Mouse (Mus musculus) adipocyte (in vitro differentiated cells): ENCODE results near the gene Fv1.

Experiments used
- DNase-seq: peaks from one replicate; pipeline ENCODE4 v3.0.0-alpha.2; 2016; ENCODE audit warnings: low spot score

The Fv1 gene

DNA sequence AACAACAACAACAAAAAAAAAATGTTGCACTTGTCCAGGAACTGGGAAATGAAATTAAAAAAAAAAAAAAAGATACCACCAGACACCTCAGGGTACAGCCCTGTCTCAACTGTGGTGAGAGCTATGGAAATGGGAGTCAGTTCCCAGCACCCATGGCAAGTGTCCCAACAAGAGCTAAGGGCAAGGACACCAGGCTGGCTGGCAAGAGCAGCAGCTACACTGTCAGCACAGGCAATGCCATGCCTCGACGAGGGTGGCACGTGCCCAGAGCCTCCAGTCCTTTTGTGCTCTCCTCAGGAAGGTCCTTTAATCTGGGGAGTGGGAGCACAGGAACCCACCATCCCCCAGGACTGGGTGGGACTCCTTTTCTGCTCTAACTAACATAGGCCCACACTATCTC lies 15.4 kb downstream of the Fv1 start:
- DNase-seq = peak; percentile 79

DNA sequence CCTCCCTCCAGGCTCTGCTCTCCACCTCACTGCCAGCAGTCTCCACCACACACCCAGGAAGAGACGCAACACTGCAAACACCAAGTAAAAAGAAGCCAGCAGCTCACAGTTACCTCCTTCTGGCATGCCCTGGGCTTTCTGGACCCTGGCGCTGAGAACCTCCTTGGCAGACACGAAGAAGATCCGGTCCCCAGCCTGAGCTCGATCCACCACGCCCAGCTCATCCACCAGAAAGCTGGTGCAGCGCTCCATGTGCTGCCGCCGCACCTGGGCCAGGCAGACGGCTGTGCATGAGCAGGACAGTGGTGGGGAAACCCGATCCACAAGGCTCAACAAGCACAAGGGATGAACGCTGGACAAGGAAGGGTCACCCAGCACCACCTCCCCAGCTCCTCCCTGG lies 17.4 kb downstream of the Fv1 start:
- no peak for DNase-seq

DNA sequence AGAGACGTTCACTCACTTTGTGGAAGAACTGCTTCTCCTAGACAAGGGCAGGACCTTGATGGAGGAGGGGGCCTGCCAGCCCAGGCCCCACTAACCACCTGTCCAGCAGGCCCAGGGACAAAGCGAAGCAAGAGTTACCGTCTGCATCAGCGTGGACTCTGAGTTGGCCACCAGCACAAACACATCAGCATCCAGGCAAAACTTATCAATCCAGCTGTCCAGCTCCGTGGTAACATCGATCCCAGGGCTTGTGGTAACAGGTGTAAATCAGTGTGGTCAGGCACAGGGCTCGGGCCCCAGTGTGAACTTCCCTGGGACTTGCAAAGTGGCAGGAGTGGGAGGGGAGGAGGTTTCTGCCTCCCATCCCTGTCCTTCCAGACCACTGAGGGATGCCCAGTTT lies 18.5 kb downstream of the Fv1 start:
- DNase-seq = no peak

DNA sequence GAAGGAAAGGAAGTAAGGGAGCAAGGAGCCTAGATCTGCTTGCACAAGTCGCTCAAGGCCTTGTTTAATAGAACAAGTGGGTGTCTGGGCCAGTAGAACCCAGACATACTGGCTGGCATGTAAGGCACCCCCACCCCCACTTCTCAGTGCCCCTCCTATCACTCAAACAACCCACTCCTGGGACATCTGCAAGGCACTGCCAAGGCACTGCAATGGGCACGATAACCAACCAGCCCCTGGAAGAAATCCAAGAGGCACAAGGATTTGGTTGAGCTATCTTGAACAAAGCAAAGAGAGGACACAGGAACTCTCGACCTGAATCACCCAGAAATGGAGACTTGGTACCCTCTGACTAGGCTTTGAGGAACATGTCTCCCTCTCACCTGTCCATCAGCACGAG lies 19.5 kb downstream of the Fv1 start:
- no peak for DNase-seq

DNA sequence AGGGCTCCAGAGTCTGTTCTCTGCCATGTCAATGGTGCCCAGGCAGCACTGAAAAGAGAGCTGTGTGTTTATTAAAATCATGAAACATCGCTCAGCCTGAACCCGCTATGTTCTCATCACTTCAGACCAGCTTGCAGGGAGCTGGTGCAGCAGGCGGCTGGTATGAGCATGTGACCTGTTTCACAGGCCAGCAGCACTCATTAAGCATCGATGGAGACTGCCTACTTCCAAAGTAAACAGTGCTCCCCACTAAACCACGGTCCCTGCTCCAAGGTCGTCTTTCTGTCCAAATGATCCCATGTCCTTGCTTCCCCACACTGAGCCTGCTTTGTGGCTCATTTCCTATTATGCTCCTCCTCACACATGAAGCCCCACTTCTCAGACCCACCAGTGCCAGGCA lies 21.6 kb downstream of the Fv1 start:
- no peak for DNase-seq

DNA sequence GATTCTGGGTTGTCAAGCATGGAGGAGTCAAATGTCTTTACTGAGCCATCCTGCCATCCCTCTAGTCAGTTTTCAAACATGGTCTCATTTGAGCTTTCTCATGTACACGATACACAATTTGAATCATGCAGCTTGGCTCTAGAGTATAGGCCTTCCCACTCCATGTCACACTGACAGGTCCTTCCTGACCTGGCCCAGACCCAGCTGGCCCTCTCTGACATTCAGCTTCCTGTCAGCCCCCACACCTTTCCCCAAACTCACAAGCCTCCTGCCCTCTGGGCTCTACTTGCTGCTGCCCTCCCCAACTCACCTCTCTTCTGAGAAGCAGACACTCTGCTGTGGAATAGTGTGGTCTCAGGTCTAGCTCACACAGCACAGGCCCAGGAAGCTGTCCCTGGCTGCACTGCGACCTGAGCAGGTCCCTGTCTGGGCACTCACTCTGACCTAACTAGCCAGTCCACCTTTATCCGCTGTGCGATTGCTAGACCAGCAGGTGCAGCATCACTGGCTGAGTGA lies 27.1 kb downstream of the Fv1 start:
- DNase-seq = no peak

DNA sequence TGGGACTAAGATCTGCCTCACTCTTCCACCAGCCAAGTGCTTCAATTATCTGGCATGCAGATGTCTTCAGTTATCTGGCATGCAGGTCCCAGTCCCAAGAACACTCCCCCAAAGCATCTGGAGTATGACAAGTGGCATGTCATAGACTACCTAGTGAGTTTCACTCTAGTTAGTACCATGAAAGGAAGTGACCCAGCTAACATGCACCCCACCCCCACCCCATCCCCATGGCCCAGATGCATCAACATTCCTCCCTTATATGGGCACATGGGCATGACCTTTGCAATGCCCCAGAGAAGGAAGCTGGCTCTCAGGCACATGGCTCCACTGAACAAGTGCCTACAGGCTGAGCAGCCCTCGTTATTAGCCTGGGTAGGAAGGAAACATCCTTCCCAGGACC lies 27.6 kb downstream of the Fv1 start:
- DNase-seq = no peak

DNA sequence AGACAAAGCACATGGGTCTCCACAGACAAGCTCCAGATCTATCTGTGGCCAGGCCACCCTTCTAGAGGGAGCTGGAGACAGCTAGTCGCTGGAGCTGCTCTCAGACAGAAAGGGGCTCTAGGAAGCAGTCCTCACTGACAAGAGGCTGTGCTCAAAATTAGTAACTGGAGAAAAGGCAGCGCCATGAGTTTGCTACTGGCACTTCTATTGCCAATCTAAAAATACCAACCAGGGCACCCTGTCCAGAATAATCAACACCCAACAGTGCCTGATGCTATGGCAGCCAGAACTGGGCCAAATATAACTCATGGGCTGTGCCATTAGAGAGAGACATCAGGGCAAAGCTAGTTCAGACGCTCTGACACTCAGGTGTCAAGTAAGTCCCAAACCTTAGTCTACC lies 28.6 kb downstream of the Fv1 start:
- no peak for DNase-seq

DNA sequence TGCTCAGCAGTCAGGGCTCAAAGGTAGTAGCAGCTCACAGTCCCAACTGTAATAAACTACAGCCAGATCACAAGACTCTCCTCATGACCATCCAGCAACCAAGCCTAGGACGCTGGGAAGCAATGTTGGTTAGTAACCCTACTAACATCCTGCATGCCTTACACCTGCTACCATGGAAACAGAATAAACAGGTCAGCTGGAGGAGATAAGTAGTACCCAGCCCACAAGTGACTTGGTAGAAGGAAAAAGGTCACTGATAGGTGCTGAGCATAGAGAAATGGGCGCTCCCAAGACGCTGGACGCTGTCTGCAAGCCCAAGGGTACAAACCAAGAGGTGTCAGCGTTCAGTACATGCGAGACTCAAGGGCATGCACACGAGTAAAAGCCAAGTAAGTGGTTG lies 31.7 kb downstream of the Fv1 start:
- no peak for DNase-seq

DNA sequence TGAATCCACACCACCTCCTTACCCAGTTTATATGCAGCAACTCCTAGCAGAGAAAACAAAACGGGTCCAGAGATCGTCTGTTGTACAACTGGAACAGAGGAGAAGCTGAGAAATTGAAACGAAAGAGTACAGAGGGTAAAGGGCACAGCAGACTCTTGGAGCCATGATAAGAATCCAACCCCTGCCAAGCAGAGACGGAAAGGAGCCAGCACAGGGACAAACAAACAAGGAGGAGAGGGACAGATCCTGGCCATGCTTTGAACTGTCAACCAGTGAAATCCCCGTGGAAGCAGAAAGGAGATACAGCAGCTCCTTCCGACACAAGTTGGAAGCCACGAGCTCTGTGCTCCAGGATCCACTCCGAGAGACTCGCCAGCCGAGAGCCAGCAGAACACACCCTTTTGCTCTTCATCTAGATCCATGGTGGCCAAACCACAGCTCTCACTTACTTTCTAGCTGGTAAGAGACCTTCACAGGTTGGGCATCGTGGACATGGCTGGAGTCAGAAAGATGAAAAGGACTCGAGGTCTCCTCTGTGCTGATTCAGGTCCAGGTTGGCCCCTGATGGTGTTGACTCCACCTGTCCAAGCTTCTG lies 34.2 kb downstream of the Fv1 start:
- peak; percentile 85 for DNase-seq

DNA sequence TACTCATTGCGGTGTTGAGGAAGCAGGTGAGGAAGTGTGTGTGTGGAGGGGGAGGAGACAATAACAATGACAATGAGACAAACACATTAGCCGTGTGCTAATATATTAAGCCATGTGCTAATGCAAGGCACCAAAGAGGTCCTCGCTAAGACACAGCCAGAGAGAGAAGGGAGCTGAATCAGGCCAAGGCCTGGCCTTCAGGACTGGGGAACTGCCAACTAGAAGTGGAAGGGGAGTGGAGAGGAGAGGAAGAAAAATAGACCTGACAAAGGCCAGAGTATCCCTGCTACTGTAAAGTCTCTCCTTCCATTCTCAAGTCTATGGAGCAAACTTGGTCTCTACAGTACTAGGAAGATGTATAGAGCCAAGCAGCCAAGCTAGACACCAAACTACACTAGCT lies 34.8 kb downstream of the Fv1 start:
- DNase-seq = peak; percentile 67

DNA sequence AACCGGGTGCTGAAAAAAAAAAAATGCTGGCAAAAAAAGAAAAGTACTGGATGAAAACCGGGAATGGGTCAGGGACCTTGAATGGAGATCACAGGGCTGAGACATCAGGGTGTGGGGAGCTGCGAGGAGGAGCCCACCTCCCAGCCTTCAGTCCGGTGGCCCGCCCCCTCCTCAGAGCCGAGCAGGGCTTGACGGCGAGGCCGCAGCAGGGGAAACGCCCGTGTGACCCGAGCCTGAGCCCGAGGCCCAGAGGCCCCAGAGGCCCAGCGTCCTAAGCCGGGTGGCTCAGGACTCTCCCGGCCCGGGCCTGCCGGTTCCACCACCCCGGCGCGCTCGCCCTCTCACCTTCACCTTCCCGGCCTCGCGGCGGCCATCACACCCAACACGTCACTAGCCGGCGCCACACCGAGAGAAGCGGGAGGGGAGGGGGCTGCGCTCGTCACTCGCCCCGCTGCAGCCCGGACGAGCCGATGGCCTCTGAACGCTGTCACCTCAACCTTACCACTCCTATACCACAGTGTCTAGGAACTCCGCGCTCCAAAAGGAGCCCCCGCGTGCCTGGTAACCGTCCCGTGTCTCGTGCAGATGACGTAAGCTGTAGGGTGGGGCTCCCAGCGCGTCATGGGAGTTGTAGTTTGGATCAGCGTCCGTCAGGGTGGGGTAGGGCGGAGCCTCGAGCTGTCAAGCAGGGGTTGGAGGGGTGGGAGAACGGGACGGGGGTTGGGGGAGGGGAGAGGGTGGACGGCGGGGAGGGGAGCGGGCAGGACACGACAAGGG lies 35.7 kb downstream of the Fv1 start, which contains the start of gene Mfn2:
Gene Mfn2 (minus strand): TSS at position 392 of the 777 bp plus-strand sequence.
- DNase-seq = peak; percentile 90

DNA sequence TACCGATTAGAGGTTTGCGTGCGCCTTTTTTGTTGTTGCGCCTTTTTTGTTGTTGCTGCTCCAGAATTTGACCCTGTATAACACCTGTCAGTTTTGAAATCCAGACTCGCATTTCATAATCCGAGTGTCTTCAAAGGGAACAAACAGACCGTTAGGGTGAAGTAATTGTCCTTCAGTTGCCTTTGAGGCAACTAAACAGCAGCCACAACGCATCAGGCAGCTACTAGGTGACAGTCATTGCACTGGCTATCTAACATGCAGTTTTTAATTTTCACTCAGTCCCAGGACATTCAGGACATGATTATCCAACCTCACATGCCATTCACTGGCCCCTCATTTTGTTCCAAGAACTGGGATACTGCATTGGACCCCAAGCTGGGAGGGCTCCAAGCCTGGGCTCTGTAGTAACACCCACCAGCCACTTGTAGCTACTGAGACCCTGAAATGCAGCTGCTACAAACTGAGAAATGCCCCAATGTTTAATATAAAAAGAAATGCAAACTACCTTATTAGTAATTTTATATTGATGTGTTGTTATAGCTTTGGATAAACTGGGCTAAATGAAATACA lies 36.4 kb downstream of the Fv1 start:
- no peak for DNase-seq

DNA sequence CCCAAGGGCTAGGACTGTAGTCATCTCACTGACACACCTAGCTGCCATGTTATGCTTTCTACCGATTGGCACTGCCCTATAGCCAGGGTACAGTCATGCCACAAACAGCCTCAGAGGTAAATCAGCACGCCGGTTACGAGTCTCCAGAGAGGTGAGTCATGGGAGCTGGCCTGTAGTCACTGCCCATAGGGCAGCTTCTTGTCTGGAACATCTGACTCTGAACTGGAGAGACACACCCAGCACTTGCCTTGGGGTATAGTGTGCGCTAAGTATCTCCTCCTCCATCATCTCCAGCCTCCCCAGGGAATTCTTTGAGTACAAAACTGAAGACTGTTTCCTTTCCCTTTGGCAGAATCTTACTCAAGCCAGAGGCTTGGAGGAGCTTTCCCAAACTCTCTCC lies 37.5 kb downstream of the Fv1 start:
- peak; percentile 73 for DNase-seq

DNA sequence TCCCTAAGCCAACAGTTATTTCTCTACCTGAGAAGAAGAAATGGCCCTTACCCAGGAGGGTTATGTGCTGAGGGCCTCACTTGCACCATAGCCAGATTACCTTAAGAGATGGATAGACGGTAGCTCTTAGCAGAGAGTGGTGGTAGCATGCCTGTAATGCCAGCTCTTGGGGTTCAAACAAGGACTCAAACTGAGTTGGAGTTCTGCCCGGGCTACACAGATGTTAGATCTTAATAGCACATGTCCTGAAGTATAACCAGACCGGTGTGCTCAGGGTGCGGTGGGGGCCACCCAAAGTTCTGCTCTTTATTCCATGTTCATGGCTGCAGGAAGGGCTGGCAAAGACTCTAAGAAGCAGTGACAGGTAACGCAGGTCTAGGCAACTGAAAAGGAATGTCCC lies 40.7 kb downstream of the Fv1 start:
- DNase-seq = peak; percentile 55

DNA sequence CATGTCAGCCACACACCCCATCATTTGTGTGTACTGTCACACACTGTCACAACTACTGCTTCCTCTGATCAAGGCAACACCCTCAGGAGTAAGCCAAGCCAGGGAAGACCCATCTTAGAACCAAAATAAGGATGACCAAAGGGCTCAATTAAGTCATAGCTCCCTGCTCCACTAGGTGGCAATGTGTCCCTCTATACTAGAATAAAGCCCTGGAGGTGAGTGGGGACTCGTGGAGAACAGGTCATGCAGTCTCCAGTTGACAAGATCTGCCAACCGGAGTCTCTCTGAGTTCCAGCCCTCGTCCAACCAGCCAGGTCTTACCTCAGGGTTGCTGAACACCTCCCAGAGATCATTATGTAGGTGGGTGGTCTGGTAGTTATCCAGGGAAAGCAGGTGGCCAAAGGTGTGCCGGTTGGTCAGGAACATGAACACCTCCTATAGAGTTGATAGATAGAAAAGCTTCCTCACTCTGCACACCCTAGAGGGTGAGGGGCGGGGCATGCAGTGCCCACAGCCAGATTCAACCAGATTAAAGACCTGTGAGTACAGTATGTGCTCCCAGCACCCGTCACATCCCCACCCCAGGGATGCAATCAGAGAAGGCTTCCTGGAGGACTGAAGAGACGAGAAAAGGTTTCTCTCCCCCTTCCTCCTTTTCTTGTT lies 49.8 kb downstream of the Fv1 start:
- DNase-seq = peak; percentile 65
